Mouse (Mus musculus) splenic B cell, adult 2 months (primary cell): Measurements from ENCODE around the gene Itgb3.

Experiments
- DNase-seq: peaks from one replicate; pipeline ENCODE4 v3.0.0-alpha.2; 2011; ENCODE audit warnings: low read depth, low spot score
- H3K27me3 ChIP-seq: 2 replicates; pipeline ENCODE4 v1.6.1; 2012; ENCODE audit warnings: mild to moderate bottlenecking, low read length, moderate library complexity, mixed read lengths; ENCODE audit not compliant: control insufficient read depth, poor library complexity, insufficient read depth, severe bottlenecking
- H3K36me3 ChIP-seq: 2 replicates; pipeline ENCODE4 v1.6.1; 2012; ENCODE audit warnings: mild to moderate bottlenecking, low read length, moderate library complexity, mixed read lengths; ENCODE audit not compliant: control insufficient read depth, poor library complexity, insufficient read depth, severe bottlenecking

Itgb3 gene

GRCm38 (mm10) chr11:104578074-104578473 is 29.7 kb upstream of the Itgb3 start:
- Histone ChIP-seq H3K27me3 (no peaks in the 10 kb centered on the region), H3K36me3 (no peaks in the 10 kb centered on the region)
- DNase-seq, result no peak

- Histone ChIP-seq H3K27me3 (no peaks in the 10 kb centered on the region), H3K36me3 (no peaks in the 10 kb centered on the region)
- no peak for DNase-seq
Measured at GRCm38 (mm10) chr11:104579084-104579483, 28.7 kb upstream of the Itgb3 start.

- no peaks in the 10 kb centered on the region for H3K36me3 ChIP-seq
- no peak for DNase-seq
- H3K27me3 ChIP-seq, result no peaks in the 10 kb centered on the region
Measured at GRCm38 (mm10) chr11:104579575-104579974, 28.2 kb upstream of the Itgb3 start.

- Histone ChIP-seq H3K27me3 (no peaks in the 10 kb centered on the region), H3K36me3 (no peaks in the 10 kb centered on the region)
- DNase-seq, result no peak
Measured at GRCm38 (mm10) chr11:104580091-104580490, 27.7 kb upstream of the Itgb3 start.

GRCm38 (mm10) chr11:104580606-104581005 is 27.2 kb upstream of the Itgb3 start:
- Histone ChIP-seq H3K27me3 (no peaks in the 10 kb centered on the region), H3K36me3 (no peaks in the 10 kb centered on the region)
- DNase-seq, result no peak

GRCm38 (mm10) chr11:104581446-104582307 is 26.1 kb upstream of the Itgb3 start:
- Histone ChIP-seq H3K27me3 (no peaks in the 10 kb centered on the region), H3K36me3 (no peaks in the 10 kb centered on the region)
- DNase-seq, result peak; percentile 73

- no peaks in the 10 kb centered on the region for H3K36me3 ChIP-seq
- DNase-seq, result no peak
- H3K27me3 ChIP-seq, result no peaks in the 10 kb centered on the region
Measured at GRCm38 (mm10) chr11:104582308-104582606, 25.5 kb upstream of the Itgb3 start.

- DNase-seq, result peak; percentile 86
- no peaks in the 10 kb centered on the region for H3K27me3 ChIP-seq
- H3K36me3 ChIP-seq, result no peaks in the 10 kb centered on the region
Measured at GRCm38 (mm10) chr11:104582630-104583364, 25.0 kb upstream of the Itgb3 start.

GRCm38 (mm10) chr11:104585495-104585894 is 22.3 kb upstream of the Itgb3 start:
- DNase-seq, result no peak
- no peaks in the 10 kb centered on the region for H3K27me3 ChIP-seq
- no peaks in the 10 kb centered on the region for H3K36me3 ChIP-seq

GRCm38 (mm10) chr11:104587904-104588303 is 19.9 kb upstream of the Itgb3 start:
- no peak for DNase-seq
- Histone ChIP-seq H3K27me3 (no peaks in the 10 kb centered on the region), H3K36me3 (no peaks in the 10 kb centered on the region)

- no peak for DNase-seq
- H3K36me3 ChIP-seq, result no peaks in the 10 kb centered on the region
- no peaks in the 10 kb centered on the region for H3K27me3 ChIP-seq
Measured at GRCm38 (mm10) chr11:104588513-104588912, 19.3 kb upstream of the Itgb3 start.

- no peak for DNase-seq
- no peaks in the 10 kb centered on the region for H3K36me3 ChIP-seq
- H3K27me3 ChIP-seq, result no peaks in the 10 kb centered on the region
Measured at GRCm38 (mm10) chr11:104589570-104589969, 18.2 kb upstream of the Itgb3 start.

GRCm38 (mm10) chr11:104590148-104590547 is 17.7 kb upstream of the Itgb3 start:
- H3K36me3 ChIP-seq, result no peaks in the 10 kb centered on the region
- H3K27me3 ChIP-seq, result no peaks in the 10 kb centered on the region
- peak; percentile 93 for DNase-seq

GRCm38 (mm10) chr11:104592066-104592835 is 15.5 kb upstream of the Itgb3 start:
- DNase-seq, result no peak
- Histone ChIP-seq H3K27me3 (no peaks in the 10 kb centered on the region), H3K36me3 (no peaks in the 10 kb centered on the region)

GRCm38 (mm10) chr11:104596365-104596764 is 11.4 kb upstream of the Itgb3 start:
- no peaks in the 10 kb centered on the region for H3K36me3 ChIP-seq
- no peaks in the 10 kb centered on the region for H3K27me3 ChIP-seq
- DNase-seq, result peak; percentile 43
